Mouse (Mus musculus) CD4-positive helper T cell, adult 2 months (primary cell): ENCODE measurements around the gene Tmem247.

Experiments used
- DNase-seq: peaks from one replicate; pipeline ENCODE4 v3.0.0-alpha.2; 2012; ENCODE audit warnings: low read depth, missing footprints, low spot score

Tmem247 gene

GRCm38 (mm10) chr17:86917048-86917447, at the start of gene Tmem247:
TSS of gene Tmem247 (plus strand) at chr17:86917348.
- no peak for DNase-seq

GRCm38 (mm10) chr17:86870586-86870985, 46.6 kb upstream of the Tmem247 start:
- no peak for DNase-seq

- peak; percentile 76 for DNase-seq
Measured at GRCm38 (mm10) chr17:86872643-86873042, 44.5 kb upstream of the Tmem247 start.

GRCm38 (mm10) chr17:86876940-86877339, 40.2 kb upstream of the Tmem247 start:
- DNase-seq: no peak

- no peak for DNase-seq
Measured at GRCm38 (mm10) chr17:86877747-86878146, 39.4 kb upstream of the Tmem247 start.

- DNase-seq: no peak
Measured at GRCm38 (mm10) chr17:86880056-86880455, 37.1 kb upstream of the Tmem247 start.

GRCm38 (mm10) chr17:86880461-86881044, 36.6 kb upstream of the Tmem247 start:
- DNase-seq: peak; percentile 73

- DNase-seq: no peak
Measured at GRCm38 (mm10) chr17:86895191-86895590, 22.0 kb upstream of the Tmem247 start.

GRCm38 (mm10) chr17:86897486-86898165, 19.5 kb upstream of the Tmem247 start:
- no peak for DNase-seq

- DNase-seq: no peak
Measured at GRCm38 (mm10) chr17:86899821-86900220, 17.3 kb upstream of the Tmem247 start.

GRCm38 (mm10) chr17:86900564-86900963, 16.6 kb upstream of the Tmem247 start:
- DNase-seq: no peak

- DNase-seq: no peak
Measured at GRCm38 (mm10) chr17:86902399-86903067, 14.6 kb upstream of the Tmem247 start.

- DNase-seq: peak; percentile 54
Measured at GRCm38 (mm10) chr17:86903596-86903995, 13.6 kb upstream of the Tmem247 start.

- DNase-seq: peak; percentile 41
Measured at GRCm38 (mm10) chr17:86904206-86904605, 12.9 kb upstream of the Tmem247 start.

GRCm38 (mm10) chr17:86905297-86906135, 11.6 kb upstream of the Tmem247 start:
- DNase-seq: no peak

- DNase-seq: peak; percentile 72
Measured at GRCm38 (mm10) chr17:86906136-86906461, 11.0 kb upstream of the Tmem247 start.

- DNase-seq: no peak
Measured at GRCm38 (mm10) chr17:86906601-86907000, 10.5 kb upstream of the Tmem247 start.

- DNase-seq: no peak
Measured at GRCm38 (mm10) chr17:86907092-86907491, 10.1 kb upstream of the Tmem247 start.

- DNase-seq: no peak
Measured at GRCm38 (mm10) chr17:86908316-86908715, 8.8 kb upstream of the Tmem247 start.

GRCm38 (mm10) chr17:86909733-86910495, 7.2 kb upstream of the Tmem247 start:
- DNase-seq: no peak

- DNase-seq: no peak
Measured at GRCm38 (mm10) chr17:86911261-86911660, 5.9 kb upstream of the Tmem247 start.
